11 mouse cellular contexts compared by ENCODE assay signal in genomic region chr17:4867754-4868445, GRCm38 (mm10).
DNase-seq lines count a peak whose midpoint lies in the region; ATAC-seq and TF ChIP-seq lines count a peak whose summit lies in the region.
"Had no signal": no experiment of that assay in that cellular context is flagged by ENCODE, and none has a peak within 500 bp of the region (broad histone marks: within the 10 kb centered on the region; RNA-seq: fewer than 3 reads in every experiment).

No protein-coding gene starts in this region.

- no peak for TF ChIP-seq POLR2A in liver, adult 2 months (IDR thresholded peaks at IDR 0.05; ENCODE audit: extremely low read depth, insufficient read depth, low read length)

- no peaks in the 10 kb centered on the region for H3K36me3 ChIP-seq in liver, adult 2 months (ENCODE audit: control insufficient read depth, insufficient read depth, low read length)
- no peaks in the 10 kb centered on the region for H3K36me3 ChIP-seq in liver, postnatal 0 days (replicated peaks; ENCODE audit: insufficient read depth, low read length)

- H3K9me3 ChIP-seq in liver, postnatal 0 days (ENCODE audit: low read length), result no peaks in the 10 kb centered on the region

- peak overlapping the region; percentile 82 for H3K27ac ChIP-seq in liver, adult 2 months (replicated peaks; ENCODE audit: insufficient read depth, low read depth, low read length)
- H3K27ac ChIP-seq in liver, postnatal 0 days (ENCODE audit: low read depth), result no peak overlapping the region
- H3K27ac ChIP-seq: kidney, postnatal 0 days had no signal

- peak overlapping the region; percentile 40; the same call in 1 of the 2 replicates for H3K9ac ChIP-seq in liver, adult 2 months (ENCODE audit: low read depth, low read length)
- no peak overlapping the region for H3K9ac ChIP-seq in liver, postnatal 0 days (replicated peaks)

- no peaks in the 10 kb centered on the region for H3K27me3 ChIP-seq in liver, adult 2 months (ENCODE audit: control insufficient read depth, insufficient read depth, low read length)
- H3K27me3 ChIP-seq in liver, postnatal 0 days (ENCODE audit: insufficient read depth, low read length), result no peaks in the 10 kb centered on the region

- WGBS in liver, adult 2 months, result 12% methylated on average over 9 of the region's 9 CpGs
- WGBS in liver, postnatal 0 days (ENCODE audit: insufficient replicate concordance), result 56% methylated on average over 9 of the region's 9 CpGs

- no peak overlapping the region for H3K4me2 ChIP-seq in liver, postnatal 0 days (ENCODE audit: low read depth, low read length)
- H3K4me2 ChIP-seq: midbrain, embryonic 11.5 days had no signal

- TF ChIP-seq EP300 in liver, postnatal 0 days (IDR thresholded peaks at IDR 0.05; ENCODE audit: low read depth), result no peak

- TF ChIP-seq CTCF in liver, adult 2 months (IDR thresholded peaks at IDR 0.05; ENCODE audit: low read depth, low read length), result no peak
- no peak for TF ChIP-seq CTCF in liver, postnatal 0 days (IDR thresholded peaks at IDR 0.05; ENCODE audit: low read depth)

- no peak overlapping the region for H3K4me3 ChIP-seq in liver, adult 2 months (ENCODE audit: insufficient read depth, low read depth, low read length)
- no peak overlapping the region for H3K4me3 ChIP-seq in liver, postnatal 0 days (ENCODE audit: low read depth, low read length)

- no peaks in the 10 kb centered on the region for H3K79me2 ChIP-seq in liver, adult 2 months (ENCODE audit: control insufficient read depth, insufficient read depth, low read length)

- peak; percentile 91 for DNase-seq in liver, adult 2 months (ENCODE audit: extremely low read depth, low read depth, low spot score)
- no peak for DNase-seq in liver, postnatal 0 days
- DNase-seq in heart, adult 8-10 months (ENCODE audit: low spot score), result peak; percentile 40
- peak; percentile 86 to 90 for DNase-seq in lung, adult 18-20 months
- peak; percentile 68 for DNase-seq in testis, postnatal 10 days (ENCODE audit: low spot score)
- DNase-seq in liver, result no peak
- no peak for DNase-seq in yolk sac, embryonic 10.5 days (ENCODE audit: low spot score)
- DNase-seq: right cerebral cortex, postnatal 4 days had no signal

- ATAC-seq in liver, postnatal 0 days, result no peak
- ATAC-seq in megakaryocyte-erythroid progenitor cell, adult 5-6 weeks (replicated peaks; ENCODE audit: low FRiP score, low TSS enrichment, poor library complexity, severe bottlenecking), result no peak

- peaks cover 2% of the 10 kb centered on the region; the same call in 1 of the 2 replicates for H3K4me1 ChIP-seq in liver, adult 2 months (ENCODE audit: control insufficient read depth, insufficient read depth, low read length)
- no peaks in the 10 kb centered on the region for H3K4me1 ChIP-seq in liver, postnatal 0 days (ENCODE audit: insufficient read depth)

Comparison
In these comparisons a context has a peak if more than half of its experiments do, and no peak if none do; other contexts are left out.
1. DNase-seq: peak in liver, adult 2 months (single experiment), heart, adult 8-10 months (single experiment), lung, adult 18-20 months (2 of 2) and testis, postnatal 10 days (single experiment); none in liver, postnatal 0 days (single experiment), liver (single experiment) and yolk sac, embryonic 10.5 days (single experiment).